Mouse (Mus musculus) neural tube, embryonic 13.5 days (tissue): Measurements from ENCODE around the gene Rngtt. TPM values are rescaled to one million over a fixed set of nuclear protein-coding genes. Genes with fewer than 3 reads are reported as not detected.

Experiments used
- ATAC-seq: fragments of 200-750 bp; cut with Nextera tagmentation; 2 replicates; pipeline ENCODE4 v1.8.0; 2017; ENCODE audit warnings: low read depth, mild to moderate bottlenecking, moderate TSS enrichment, moderate library complexity
- H3K27ac ChIP-seq: fragments of 300-500 bp; sonication (generic); replicated peaks from 2 replicates; pipeline ENCODE4 v1.5.1; 2015; ENCODE audit warnings: moderate library complexity, mild to moderate bottlenecking, inconsistent platforms
- H3K27me3 ChIP-seq: fragments of 300-500 bp; sonication (generic); 2 replicates; pipeline ENCODE4 v1.6.1; 2015; ENCODE audit warnings: mild to moderate bottlenecking, inconsistent platforms
- H3K36me3 ChIP-seq: fragments of 300-500 bp; sonication (generic); 2 replicates; pipeline ENCODE4 v1.6.1; 2015; ENCODE audit warnings: mild to moderate bottlenecking, inconsistent platforms
- H3K4me1 ChIP-seq: fragments of 300-500 bp; sonication (generic); replicated peaks from 2 replicates; pipeline ENCODE4 v1.6.1; 2015; ENCODE audit warnings: inconsistent platforms
- H3K4me2 ChIP-seq: fragments of 300-500 bp; sonication (generic); 2 replicates; pipeline ENCODE4 v1.6.1; 2015; ENCODE audit warnings: inconsistent platforms, mild to moderate bottlenecking, moderate library complexity
- H3K4me3 ChIP-seq: fragments of 300-500 bp; sonication (generic); 2 replicates; pipeline ENCODE4 v1.5.1; 2015; ENCODE audit warnings: mild to moderate bottlenecking, inconsistent platforms
- H3K9ac ChIP-seq: fragments of 300-500 bp; sonication (generic); 2 replicates; pipeline ENCODE4 v1.6.1; 2015; ENCODE audit warnings: moderate library complexity, mild to moderate bottlenecking, inconsistent platforms
- H3K9me3 ChIP-seq: fragments of 300-500 bp; sonication (generic); 2 replicates; pipeline ENCODE4 v1.6.1; 2016; ENCODE audit warnings: inconsistent platforms
- WGBS: fragments of 180-500 bp; shearing (Covaris S2); methylation state at CpG from one replicate; pipeline ENCODE4 v1.1.7; 2015; 5-methylcytosine and 5-hydroxymethylcytosine counted together
- polyA plus RNA-seq: library from polyadenylated mRNA; unstranded; fragments of >200 nt; fragmentation: Nextera tagmentation; extraction: Ambion mirVana; gene quantifications from 2 replicates; pipeline ENCODE4 v1.2.1, GENCODE M21; 2015

Gene Rngtt
- 28.0 and 31.7 TPM in 2 replicates for polyA plus RNA-seq

DNA sequence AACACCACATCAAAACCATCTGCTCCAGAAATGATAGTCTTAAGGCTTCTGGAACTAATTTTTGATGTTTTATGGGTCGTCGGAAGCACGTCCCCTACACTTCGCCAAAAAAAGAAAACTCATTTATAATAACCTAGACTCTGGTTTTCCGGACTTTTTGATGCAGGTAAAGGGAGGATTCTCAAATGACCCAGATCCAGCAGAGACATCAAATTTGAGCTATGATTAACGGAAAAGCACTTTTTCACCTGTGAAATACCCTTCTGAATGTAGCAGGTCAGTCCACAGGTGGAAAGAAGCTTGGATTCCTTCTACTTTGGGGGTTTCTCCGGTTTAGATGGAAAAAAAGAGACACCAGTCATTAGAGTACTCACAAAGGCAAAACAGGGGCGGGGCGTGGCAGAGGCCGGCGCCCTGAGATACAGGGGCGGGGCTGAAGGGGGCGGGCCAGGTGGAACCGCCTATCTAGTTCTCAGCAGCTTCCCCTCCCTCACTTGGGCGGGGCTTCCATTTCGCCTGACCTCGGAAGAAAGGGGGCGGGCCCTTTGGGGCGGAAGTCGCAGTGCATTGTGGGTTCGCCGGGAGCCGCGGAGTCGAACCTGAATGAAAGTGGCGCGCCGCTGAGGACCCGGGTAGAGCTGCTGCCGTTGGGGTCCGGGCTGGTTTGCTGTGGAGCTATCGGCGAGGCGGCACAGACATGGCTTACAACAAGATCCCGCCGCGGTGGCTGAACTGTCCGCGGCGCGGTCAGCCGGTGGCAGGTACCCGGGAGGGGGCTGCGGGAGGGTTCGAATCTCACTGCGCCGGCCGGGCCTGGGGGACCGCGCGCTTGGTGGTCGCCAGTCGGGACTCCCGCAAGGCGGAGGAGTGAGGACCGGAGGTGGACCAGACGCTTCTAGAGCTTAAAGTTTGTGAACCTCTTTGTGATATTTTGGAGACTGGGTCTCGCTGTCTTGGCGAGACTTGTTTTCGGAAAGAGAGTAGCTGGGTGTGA, at the start of gene Rngtt:
Gene Rngtt (plus strand): TSS at position 548 of the 994 bp plus-strand sequence.
- H3K27ac ChIP-seq, result peak within 1 kb of the TSS; percentile 67
- H3K4me3 ChIP-seq, result peak within 1 kb of the TSS; percentile 80
- no peaks in the 10 kb centered on the region for H3K27me3 ChIP-seq
- H3K4me1 ChIP-seq, result peaks cover 16% of the 10 kb centered on the region
- peak; percentile 97 for ATAC-seq
- H3K9ac ChIP-seq, result peak within 1 kb of the TSS; percentile 91
- H3K36me3 ChIP-seq, result no peaks in the 10 kb centered on the region
- peak within 1 kb of the TSS; percentile 81 for H3K4me2 ChIP-seq
- H3K9me3 ChIP-seq, result no peaks in the 10 kb centered on the region
- 4% methylated on average over 58 of the region's 60 CpGs for WGBS

DNA sequence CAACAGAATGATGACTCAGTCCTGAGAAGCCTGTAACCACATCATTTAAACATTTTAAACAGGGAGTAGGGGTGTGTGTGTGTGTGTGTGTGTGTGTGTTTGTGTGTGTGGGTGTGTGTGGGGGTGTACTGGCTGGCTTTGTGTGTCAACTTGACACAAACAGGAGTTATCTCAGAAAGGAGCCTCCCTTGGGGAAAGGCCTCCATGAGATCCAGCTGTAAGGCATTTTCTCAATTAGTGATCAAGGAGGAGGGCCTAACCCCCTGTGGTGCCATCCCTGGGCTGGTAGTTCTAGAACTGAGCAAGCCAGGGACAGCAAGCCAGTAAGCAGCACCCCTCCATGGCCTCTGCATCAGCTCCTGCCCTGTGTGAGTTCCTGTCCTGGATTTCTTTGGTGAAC, 49.8 kb upstream of the Rngtt start:
- no peaks in the 10 kb centered on the region for H3K27me3 ChIP-seq
- H3K4me1 ChIP-seq, result no peaks in the 10 kb centered on the region
- no peak for ATAC-seq
- no peak overlapping the region for H3K4me2 ChIP-seq
- no peaks in the 10 kb centered on the region for H3K9me3 ChIP-seq
- no peak overlapping the region for H3K27ac ChIP-seq
- H3K9ac ChIP-seq, result no peak overlapping the region
- H3K36me3 ChIP-seq, result no peaks in the 10 kb centered on the region
- H3K4me3 ChIP-seq, result no peak overlapping the region

DNA sequence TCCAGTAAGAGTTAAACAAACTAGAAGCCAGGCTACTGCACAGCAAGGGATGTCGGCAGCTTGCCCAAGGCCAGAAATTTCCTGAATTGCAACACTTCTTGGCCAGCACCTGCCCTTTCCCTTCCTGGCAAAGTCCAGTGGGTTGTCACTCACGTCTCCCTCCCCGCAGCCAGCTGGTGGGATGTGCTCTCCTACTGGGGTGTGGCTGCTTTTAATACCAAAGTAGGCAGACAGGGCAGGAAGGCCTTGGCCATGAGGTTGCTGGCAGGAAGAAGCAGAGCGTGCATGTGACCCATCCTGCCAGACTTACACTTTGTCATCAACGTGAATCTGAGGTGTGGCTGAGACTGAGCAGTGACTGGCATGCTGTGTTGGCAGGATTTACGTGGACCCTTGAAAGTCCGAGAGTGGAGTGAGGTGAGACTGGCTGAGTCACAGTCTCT, 48.8 kb upstream of the Rngtt start:
- no peak overlapping the region for H3K9ac ChIP-seq
- H3K9me3 ChIP-seq, result no peaks in the 10 kb centered on the region
- no peak overlapping the region for H3K27ac ChIP-seq
- H3K27me3 ChIP-seq, result no peaks in the 10 kb centered on the region
- H3K36me3 ChIP-seq, result no peaks in the 10 kb centered on the region
- ATAC-seq, result no peak
- 74% methylated on average over 7 of the region's 7 CpGs for WGBS
- H3K4me3 ChIP-seq, result no peak overlapping the region
- no peak overlapping the region for H3K4me2 ChIP-seq
- H3K4me1 ChIP-seq, result no peaks in the 10 kb centered on the region

DNA sequence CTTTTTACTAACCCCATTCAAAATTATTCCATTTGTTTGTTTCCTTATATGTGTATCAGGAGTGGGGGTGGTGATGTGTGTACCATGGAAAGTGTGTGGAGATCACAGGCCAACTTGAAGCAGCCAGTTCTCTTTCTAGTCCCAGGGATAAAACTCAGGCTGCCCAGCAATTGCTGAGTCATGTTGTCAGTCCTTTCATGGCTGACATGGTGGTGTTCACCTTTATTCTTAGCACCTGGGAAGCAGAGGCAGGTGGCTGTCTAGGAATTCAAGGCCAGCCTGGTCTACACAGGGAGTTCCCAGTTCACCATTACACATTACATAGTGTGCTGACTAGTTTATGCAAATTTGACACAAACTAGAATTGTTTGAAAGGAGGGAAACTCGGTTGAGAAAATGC, 47.2 kb upstream of the Rngtt start:
- Histone ChIP-seq H3K36me3 (no peaks in the 10 kb centered on the region), H3K4me3 (no peak overlapping the region), H3K9me3 (no peaks in the 10 kb centered on the region), H3K27ac (no peak overlapping the region), H3K9ac (no peak overlapping the region), H3K4me2 (no peak overlapping the region), H3K27me3 (no peaks in the 10 kb centered on the region), H3K4me1 (no peaks in the 10 kb centered on the region)
- 78% methylated on average over 1 of the region's 1 CpGs for WGBS
- ATAC-seq, result no peak

DNA sequence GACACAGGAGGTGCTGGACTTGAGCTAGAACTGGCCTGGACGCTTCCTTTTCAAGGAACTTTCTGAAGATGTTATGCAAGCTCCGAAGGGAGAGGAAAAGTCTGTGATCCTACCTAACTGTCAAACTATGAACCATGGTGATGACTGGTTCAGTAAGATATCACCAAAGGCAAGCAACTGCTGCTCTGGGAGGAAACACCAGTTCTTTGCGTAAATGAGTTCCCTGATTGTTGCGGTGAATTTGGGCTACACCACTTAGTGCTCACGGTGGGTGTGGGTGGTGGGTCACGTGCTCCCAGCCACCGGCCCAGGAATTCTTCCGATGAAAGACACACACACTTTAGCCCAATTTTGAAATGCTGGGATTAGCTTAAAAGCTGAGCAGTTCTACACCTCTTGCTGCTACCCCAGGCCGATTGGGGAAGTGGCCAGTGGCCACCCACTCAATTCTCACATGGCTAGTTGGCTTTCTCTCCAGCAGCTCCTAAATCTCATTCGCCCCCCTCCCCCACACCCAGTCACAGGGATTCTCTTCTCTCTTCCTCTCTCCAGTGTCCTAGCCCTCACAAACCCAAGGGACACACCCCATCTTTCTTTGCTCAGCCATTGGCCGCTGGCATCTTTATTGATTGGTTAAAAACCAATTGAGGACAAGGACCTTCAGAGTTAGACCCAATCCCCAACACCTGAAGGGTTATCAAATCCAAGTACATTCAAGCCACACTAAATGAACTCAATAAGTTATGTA, 45.0 kb upstream of the Rngtt start:
- Histone ChIP-seq H3K4me3 (no peak overlapping the region), H3K9ac (no peak overlapping the region), H3K27ac (no peak overlapping the region), H3K4me1 (no peaks in the 10 kb centered on the region), H3K4me2 (no peak overlapping the region), H3K36me3 (no peaks in the 10 kb centered on the region), H3K9me3 (no peaks in the 10 kb centered on the region), H3K27me3 (no peaks in the 10 kb centered on the region)
- 89% methylated on average over 11 of the region's 11 CpGs for WGBS
- no peak for ATAC-seq

DNA sequence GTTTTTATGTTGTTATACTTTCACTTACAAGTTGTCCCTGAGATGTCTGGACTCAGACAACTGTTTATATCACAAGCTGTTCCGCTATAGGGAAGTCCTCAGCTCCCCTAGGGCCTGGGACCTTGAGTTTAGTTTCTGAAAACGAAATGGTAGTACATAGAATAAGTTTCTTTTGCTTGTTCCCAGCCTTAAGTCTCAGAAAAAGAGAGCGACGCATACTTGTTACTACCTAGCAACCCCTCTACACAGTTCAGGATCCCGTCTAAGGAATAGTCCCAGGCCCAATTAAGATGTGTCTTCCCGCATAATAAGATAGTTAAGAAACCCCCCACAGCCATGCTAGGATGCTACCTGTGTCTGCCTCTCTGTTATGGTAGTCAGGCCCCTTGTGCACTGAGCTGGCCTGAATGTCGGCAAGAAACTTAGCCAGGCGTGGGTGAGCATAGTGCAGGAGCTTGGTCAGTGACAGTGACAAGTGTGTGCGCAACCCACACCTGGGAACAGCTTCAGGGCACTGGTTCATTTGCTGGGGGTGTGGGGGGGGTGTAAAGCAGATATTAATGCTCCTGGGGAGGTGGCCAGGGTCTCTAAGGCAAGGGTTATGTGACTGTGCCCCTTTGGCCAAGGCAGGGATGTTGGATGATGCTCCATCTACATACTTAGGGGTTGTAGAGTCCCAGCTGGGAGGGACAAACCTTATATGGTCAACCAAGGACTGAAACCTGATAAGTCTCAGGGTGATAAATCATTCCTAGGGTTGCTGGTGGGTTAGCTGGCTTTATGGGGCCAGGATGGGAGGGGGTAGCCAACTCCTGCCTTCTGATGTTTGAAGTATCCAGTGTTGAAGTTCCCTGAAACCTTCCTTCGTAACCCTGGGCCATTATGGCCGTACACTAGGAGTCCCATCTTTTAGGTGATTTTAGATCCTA, 39.5 kb upstream of the Rngtt start:
- H3K9ac ChIP-seq, result no peak overlapping the region
- H3K27ac ChIP-seq, result no peak overlapping the region
- ATAC-seq, result no peak
- no peaks in the 10 kb centered on the region for H3K27me3 ChIP-seq
- no peaks in the 10 kb centered on the region for H3K4me1 ChIP-seq
- H3K9me3 ChIP-seq, result no peaks in the 10 kb centered on the region
- H3K4me3 ChIP-seq, result no peak overlapping the region
- no peak overlapping the region for H3K4me2 ChIP-seq
- no peaks in the 10 kb centered on the region for H3K36me3 ChIP-seq
- 82% methylated on average over 11 of the region's 11 CpGs for WGBS

DNA sequence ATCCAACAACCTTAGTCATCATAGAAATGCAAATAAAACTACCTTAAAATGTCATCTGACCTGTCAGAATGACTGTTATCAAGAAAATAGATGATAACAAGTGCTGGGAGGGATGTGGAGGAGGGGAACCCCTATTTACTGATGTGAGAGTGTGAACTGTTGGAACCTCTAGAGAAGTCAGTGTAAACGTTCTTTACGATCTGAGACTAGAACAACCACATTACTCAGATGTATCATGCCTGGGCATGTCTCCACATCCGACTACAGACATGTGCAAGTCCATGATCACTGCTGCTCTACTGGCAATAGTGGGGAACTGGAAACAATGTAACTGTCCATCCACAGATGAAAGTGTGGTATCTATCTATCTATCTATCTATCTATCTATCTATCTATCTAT, 36.7 kb upstream of the Rngtt start:
- WGBS, result 79% methylated on average over 3 of the region's 3 CpGs
- no peaks in the 10 kb centered on the region for H3K4me1 ChIP-seq

DNA sequence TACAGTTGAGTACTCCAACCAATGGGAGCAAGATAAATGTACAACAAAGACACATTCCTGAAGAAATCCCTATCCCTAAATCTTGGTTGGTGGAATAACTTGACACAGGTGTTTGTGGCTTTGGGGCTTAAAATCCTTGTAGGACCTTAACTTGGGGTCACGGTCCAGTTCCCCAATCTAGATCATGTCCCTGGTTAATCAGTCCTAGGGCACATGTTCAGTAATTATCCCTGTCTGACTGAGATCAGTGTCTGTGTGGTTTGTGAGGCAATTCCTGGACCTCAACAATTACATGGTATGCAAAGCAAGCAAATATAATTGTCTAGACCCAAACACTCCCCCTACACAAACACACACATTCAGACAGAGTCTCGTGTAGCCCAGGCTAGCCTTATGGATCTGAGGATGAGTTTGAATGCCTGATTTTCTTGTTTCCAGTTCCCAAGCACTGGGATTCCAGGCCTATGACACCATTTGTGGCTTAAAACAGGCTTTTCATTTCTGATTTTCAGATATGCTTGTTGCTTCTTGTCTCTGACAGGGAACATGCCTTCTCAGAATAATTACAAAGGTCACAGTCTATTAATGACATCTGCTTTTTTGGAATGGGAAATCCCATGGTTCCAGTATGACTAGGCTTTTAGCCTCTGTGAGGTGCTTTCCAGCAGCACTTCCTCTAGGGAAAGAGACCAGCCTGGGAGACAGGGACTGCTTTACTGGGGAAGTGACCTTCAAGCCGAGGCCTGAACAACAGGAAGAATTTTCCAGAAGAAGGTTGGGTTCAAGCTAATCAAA, 28.0 kb upstream of the Rngtt start:
- no peak overlapping the region for H3K9ac ChIP-seq
- H3K27ac ChIP-seq, result no peak overlapping the region
- no peaks in the 10 kb centered on the region for H3K9me3 ChIP-seq
- H3K27me3 ChIP-seq, result no peaks in the 10 kb centered on the region
- no peaks in the 10 kb centered on the region for H3K4me1 ChIP-seq
- no peak overlapping the region for H3K4me2 ChIP-seq
- WGBS, result 86% methylated on average over 3 of the region's 3 CpGs
- no peak for ATAC-seq
- H3K4me3 ChIP-seq, result no peak overlapping the region
- H3K36me3 ChIP-seq, result no peaks in the 10 kb centered on the region

More for the DNA sequence above, 36.7 kb upstream of the Rngtt start:
- H3K4me2 ChIP-seq, result no peak overlapping the region
- H3K9me3 ChIP-seq, result no peaks in the 10 kb centered on the region
- ATAC-seq, result no peak
- H3K27ac ChIP-seq, result no peak overlapping the region
- H3K27me3 ChIP-seq, result no peaks in the 10 kb centered on the region
- no peak overlapping the region for H3K4me3 ChIP-seq
- H3K36me3 ChIP-seq, result no peaks in the 10 kb centered on the region
- H3K9ac ChIP-seq, result no peak overlapping the region

DNA sequence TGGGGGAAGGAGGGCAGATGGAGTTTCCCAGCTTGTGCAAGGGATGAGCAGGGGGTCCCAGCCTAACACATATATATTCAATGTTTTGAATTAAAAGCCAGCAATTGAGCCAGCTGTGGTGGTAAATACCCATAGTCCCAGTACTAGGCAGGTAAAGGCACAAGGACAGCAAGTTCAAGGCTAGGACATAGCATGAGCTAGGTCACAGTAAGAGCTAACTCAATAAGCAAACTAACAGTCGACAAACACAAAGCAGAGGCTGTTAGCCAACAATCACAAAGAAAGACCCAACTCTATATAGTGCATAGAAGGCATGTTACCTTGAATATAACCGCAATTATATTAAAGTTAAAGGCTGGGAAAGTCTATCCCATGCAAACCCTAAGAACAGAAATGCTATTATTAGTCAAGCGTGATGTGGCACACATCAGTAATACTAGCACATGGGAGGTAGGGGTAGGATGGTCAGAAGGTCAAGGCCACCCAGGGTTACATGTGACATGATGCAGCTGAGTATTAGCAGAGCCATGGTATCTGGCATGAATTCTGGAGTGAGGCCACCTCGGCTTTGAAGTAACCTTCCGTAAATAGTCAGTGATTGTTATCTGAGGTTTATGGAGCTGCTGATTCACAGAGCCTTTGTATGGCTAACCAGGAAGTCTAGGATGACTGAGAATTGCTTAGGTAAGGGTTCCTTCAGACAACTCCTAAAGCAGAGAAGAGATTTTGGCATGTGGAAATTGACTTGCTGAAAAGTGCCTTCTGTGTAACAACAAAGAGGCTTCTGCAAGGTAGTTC, 25.8 kb upstream of the Rngtt start:
- no peaks in the 10 kb centered on the region for H3K36me3 ChIP-seq
- no peak overlapping the region for H3K9ac ChIP-seq
- 78% methylated on average over 5 of the region's 5 CpGs for WGBS
- H3K4me1 ChIP-seq, result no peaks in the 10 kb centered on the region
- ATAC-seq, result no peak
- H3K27ac ChIP-seq, result no peak overlapping the region
- H3K9me3 ChIP-seq, result no peaks in the 10 kb centered on the region
- H3K27me3 ChIP-seq, result no peaks in the 10 kb centered on the region
- no peak overlapping the region for H3K4me3 ChIP-seq
- H3K4me2 ChIP-seq, result no peak overlapping the region

DNA sequence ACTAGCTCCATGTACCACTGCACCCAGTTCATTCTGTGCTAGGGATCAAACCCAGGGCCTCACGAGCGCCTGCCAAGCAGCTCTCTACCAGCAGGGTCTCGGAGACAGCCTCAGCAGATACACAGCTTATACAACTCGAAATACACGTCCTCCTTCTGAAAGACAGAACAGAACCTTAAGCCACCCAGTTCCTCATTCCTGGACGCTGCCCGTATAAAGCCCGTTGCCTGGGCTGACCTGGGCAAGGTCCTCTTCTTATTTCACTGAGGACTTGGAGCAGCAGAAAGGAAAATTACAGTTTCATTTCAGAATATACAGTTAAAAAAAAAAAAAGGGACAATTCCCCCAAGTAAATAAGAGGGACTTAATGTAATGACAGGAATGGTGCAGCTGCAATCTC, 24.7 kb upstream of the Rngtt start:
- no peak for ATAC-seq
- 87% methylated on average over 8 of the region's 8 CpGs for WGBS

More for the DNA sequence above, 24.7 kb upstream of the Rngtt start:
- H3K4me3 ChIP-seq, result no peak overlapping the region
- H3K9ac ChIP-seq, result no peak overlapping the region
- no peak overlapping the region for H3K27ac ChIP-seq
- H3K36me3 ChIP-seq, result no peaks in the 10 kb centered on the region
- no peaks in the 10 kb centered on the region for H3K4me1 ChIP-seq
- no peaks in the 10 kb centered on the region for H3K27me3 ChIP-seq
- H3K4me2 ChIP-seq, result no peak overlapping the region
- no peaks in the 10 kb centered on the region for H3K9me3 ChIP-seq
